Mouse (Mus musculus): Measurements from ENCODE around the gene Pax1. TPM values are rescaled to one million over a fixed set of nuclear protein-coding genes. Genes with fewer than 3 reads are reported as not detected.

Gene Pax1
- polyA plus RNA-seq (2015; fragmentation: Nextera tagmentation; extraction: Ambion mirVana) = 0.05 TPM in 1 of 2 replicates, not detected in the other

GRCm38 (mm10) chr2:147361581-147361980 lies at the start of gene Pax1:
Gene Pax1, plus strand, starts transcription at chr2:147361925.
- Histone ChIP-seq H3K4me2 (replicated peaks; ENCODE audit: low read depth) (no peak within 1 kb of the TSS), H3K27me3 (replicated peaks; ENCODE audit: control insufficient read depth, insufficient read depth, low read length) (peaks cover 84% of the 10 kb centered on the region), H3K9me3 (ENCODE audit: control insufficient read depth) (no peaks in the 10 kb centered on the region), H3K36me3 (ENCODE audit: control insufficient read depth, insufficient read depth) (no peaks in the 10 kb centered on the region), H3K9ac (ENCODE audit: low read depth, low read length) (no peak within 1 kb of the TSS), H3K27ac (ENCODE audit: low read depth, low read length) (no peak within 1 kb of the TSS), H3K4me3 (ENCODE audit: low read depth, low read length) (no peak within 1 kb of the TSS), H3K4me1 (replicated peaks; ENCODE audit: control insufficient read depth, insufficient read depth, low read length) (no peaks in the 10 kb centered on the region)
- WGBS = under 1% methylated on average over 18 of the region's 18 CpGs
- ATAC-seq = no peak
- no peak for TF ChIP-seq CTCF (IDR thresholded peaks at IDR 0.05; ENCODE audit: low read depth)

GRCm38 (mm10) chr2:147321036-147321435 lies 40.7 kb upstream of the Pax1 start:
- 10% methylated on average over 9 of the region's 9 CpGs for WGBS
- Histone ChIP-seq H3K4me3 (ENCODE audit: low read depth, low read length) (no peak overlapping the region), H3K4me2 (replicated peaks; ENCODE audit: low read depth) (no peak overlapping the region), H3K27me3 (replicated peaks; ENCODE audit: control insufficient read depth, insufficient read depth, low read length) (no peaks in the 10 kb centered on the region), H3K9ac (ENCODE audit: low read depth, low read length) (no peak overlapping the region), H3K36me3 (ENCODE audit: control insufficient read depth, insufficient read depth) (no peaks in the 10 kb centered on the region), H3K9me3 (ENCODE audit: control insufficient read depth) (no peaks in the 10 kb centered on the region), H3K27ac (ENCODE audit: low read depth, low read length) (no peak overlapping the region), H3K4me1 (replicated peaks; ENCODE audit: control insufficient read depth, insufficient read depth, low read length) (no peaks in the 10 kb centered on the region)
- no peak; the same call in 1 of the 2 replicates for ATAC-seq
- TF ChIP-seq CTCF (IDR thresholded peaks at IDR 0.05; ENCODE audit: low read depth) = peak; percentile 76

DNA sequence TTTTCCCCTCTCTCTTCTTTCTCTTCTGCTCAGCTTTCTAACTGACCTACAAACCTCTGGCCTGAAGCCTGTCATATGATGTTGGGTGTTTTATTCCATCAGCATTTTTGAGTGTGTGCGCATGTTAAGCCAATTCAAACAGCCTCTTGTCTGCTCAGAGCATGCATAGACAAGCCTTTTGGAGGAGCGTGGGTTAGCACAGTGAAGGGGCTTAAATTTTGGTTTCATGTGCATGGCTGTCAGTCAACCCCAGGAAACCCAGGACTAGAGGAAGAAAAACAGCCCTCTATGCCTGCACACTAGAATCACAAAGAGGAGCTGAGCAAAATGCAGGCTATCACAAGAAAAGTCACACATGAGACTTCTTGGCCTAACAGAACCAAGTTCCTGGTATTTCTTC lies 36.5 kb upstream of the Pax1 start:
- H3K36me3 ChIP-seq (ENCODE audit: control insufficient read depth, insufficient read depth) = no peaks in the 10 kb centered on the region
- no peaks in the 10 kb centered on the region for H3K27me3 ChIP-seq (replicated peaks; ENCODE audit: control insufficient read depth, insufficient read depth, low read length)
- no peak overlapping the region for H3K9ac ChIP-seq (ENCODE audit: low read depth, low read length)
- H3K4me1 ChIP-seq (replicated peaks; ENCODE audit: control insufficient read depth, insufficient read depth, low read length) = no peaks in the 10 kb centered on the region
- WGBS = 87% methylated on average over 2 of the region's 2 CpGs
- H3K9me3 ChIP-seq (ENCODE audit: control insufficient read depth) = no peaks in the 10 kb centered on the region
- H3K4me2 ChIP-seq (replicated peaks; ENCODE audit: low read depth) = no peak overlapping the region
- TF ChIP-seq CTCF (IDR thresholded peaks at IDR 0.05; ENCODE audit: low read depth) = no peak
- ATAC-seq = no peak
- no peak overlapping the region for H3K4me3 ChIP-seq (ENCODE audit: low read depth, low read length)
- H3K27ac ChIP-seq (ENCODE audit: low read depth, low read length) = no peak overlapping the region

GRCm38 (mm10) chr2:147332731-147333130 lies 29.0 kb upstream of the Pax1 start:
- no peak overlapping the region for H3K9ac ChIP-seq (ENCODE audit: low read depth, low read length)
- no peak for ATAC-seq
- no peaks in the 10 kb centered on the region for H3K36me3 ChIP-seq (ENCODE audit: control insufficient read depth, insufficient read depth)
- no peak overlapping the region for H3K4me3 ChIP-seq (ENCODE audit: low read depth, low read length)
- H3K9me3 ChIP-seq (ENCODE audit: control insufficient read depth) = no peaks in the 10 kb centered on the region
- no peaks in the 10 kb centered on the region for H3K27me3 ChIP-seq (replicated peaks; ENCODE audit: control insufficient read depth, insufficient read depth, low read length)
- H3K4me1 ChIP-seq (replicated peaks; ENCODE audit: control insufficient read depth, insufficient read depth, low read length) = no peaks in the 10 kb centered on the region
- H3K4me2 ChIP-seq (replicated peaks; ENCODE audit: low read depth) = no peak overlapping the region
- WGBS = 68% methylated on average over 2 of the region's 2 CpGs
- no peak for TF ChIP-seq CTCF (IDR thresholded peaks at IDR 0.05; ENCODE audit: low read depth)
- no peak overlapping the region for H3K27ac ChIP-seq (ENCODE audit: low read depth, low read length)

DNA sequence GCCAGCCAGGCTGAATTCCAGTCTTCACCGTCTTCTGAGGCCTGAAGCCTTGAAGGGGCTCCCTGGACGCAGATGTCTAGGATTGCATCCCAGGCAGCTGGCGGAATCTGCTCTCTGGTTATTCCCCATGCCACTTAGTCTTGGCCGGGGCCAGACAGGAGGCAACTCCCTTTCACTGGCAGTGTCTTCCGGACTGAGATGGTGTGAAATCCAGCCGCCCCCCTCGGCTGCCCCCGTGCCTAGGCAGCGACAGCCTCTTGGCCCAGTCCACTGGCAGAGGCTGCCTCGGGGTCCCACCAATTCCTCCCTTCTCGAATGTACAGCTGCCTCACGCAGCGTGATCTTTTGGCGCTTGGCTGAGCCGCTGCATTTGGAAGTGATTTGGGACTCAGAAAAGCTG lies 23.0 kb upstream of the Pax1 start:
- H3K27ac ChIP-seq (ENCODE audit: low read depth, low read length) = no peak overlapping the region
- no peaks in the 10 kb centered on the region for H3K9me3 ChIP-seq (ENCODE audit: control insufficient read depth)
- no peak overlapping the region for H3K9ac ChIP-seq (ENCODE audit: low read depth, low read length)
- 69% methylated on average over 15 of the region's 15 CpGs for WGBS
- H3K36me3 ChIP-seq (ENCODE audit: control insufficient read depth, insufficient read depth) = no peaks in the 10 kb centered on the region
- H3K27me3 ChIP-seq (replicated peaks; ENCODE audit: control insufficient read depth, insufficient read depth, low read length) = no peaks in the 10 kb centered on the region
- no peak for TF ChIP-seq CTCF (IDR thresholded peaks at IDR 0.05; ENCODE audit: low read depth)
- H3K4me2 ChIP-seq (replicated peaks; ENCODE audit: low read depth) = no peak overlapping the region
- H3K4me3 ChIP-seq (ENCODE audit: low read depth, low read length) = no peak overlapping the region
- H3K4me1 ChIP-seq (replicated peaks; ENCODE audit: control insufficient read depth, insufficient read depth, low read length) = no peaks in the 10 kb centered on the region
- no peak for ATAC-seq

GRCm38 (mm10) chr2:147339796-147340195 lies 21.9 kb upstream of the Pax1 start:
- ATAC-seq = no peak
- 82% methylated on average over 4 of the region's 4 CpGs for WGBS
- no peak overlapping the region for H3K4me2 ChIP-seq (replicated peaks; ENCODE audit: low read depth)

GRCm38 (mm10) chr2:147342198-147342597 lies 19.5 kb upstream of the Pax1 start:
- peak; percentile 41 for TF ChIP-seq CTCF (IDR thresholded peaks at IDR 0.05; ENCODE audit: low read depth)
- WGBS = 22% methylated on average over 2 of the region's 2 CpGs
- Histone ChIP-seq H3K4me3 (ENCODE audit: low read depth, low read length) (no peak overlapping the region), H3K36me3 (ENCODE audit: control insufficient read depth, insufficient read depth) (no peaks in the 10 kb centered on the region), H3K9me3 (ENCODE audit: control insufficient read depth) (no peaks in the 10 kb centered on the region), H3K27me3 (replicated peaks; ENCODE audit: control insufficient read depth, insufficient read depth, low read length) (no peaks in the 10 kb centered on the region), H3K4me2 (replicated peaks; ENCODE audit: low read depth) (no peak overlapping the region), H3K9ac (ENCODE audit: low read depth, low read length) (no peak overlapping the region), H3K27ac (ENCODE audit: low read depth, low read length) (no peak overlapping the region), H3K4me1 (replicated peaks; ENCODE audit: control insufficient read depth, insufficient read depth, low read length) (no peaks in the 10 kb centered on the region)
- no peak for ATAC-seq

More at GRCm38 (mm10) chr2:147339796-147340195, 21.9 kb upstream of the Pax1 start:
- no peak overlapping the region for H3K4me3 ChIP-seq (ENCODE audit: low read depth, low read length)
- no peaks in the 10 kb centered on the region for H3K36me3 ChIP-seq (ENCODE audit: control insufficient read depth, insufficient read depth)
- H3K4me1 ChIP-seq (replicated peaks; ENCODE audit: control insufficient read depth, insufficient read depth, low read length) = no peaks in the 10 kb centered on the region
- no peaks in the 10 kb centered on the region for H3K27me3 ChIP-seq (replicated peaks; ENCODE audit: control insufficient read depth, insufficient read depth, low read length)
- H3K9ac ChIP-seq (ENCODE audit: low read depth, low read length) = no peak overlapping the region
- no peak for TF ChIP-seq CTCF (IDR thresholded peaks at IDR 0.05; ENCODE audit: low read depth)
- no peaks in the 10 kb centered on the region for H3K9me3 ChIP-seq (ENCODE audit: control insufficient read depth)
- H3K27ac ChIP-seq (ENCODE audit: low read depth, low read length) = no peak overlapping the region

All from intestine, postnatal 0 days (tissue).